Mouse (Mus musculus) bone marrow macrophage, adult 2 months (primary cell): ENCODE data around the gene Ccl24. TPM values are rescaled to one million over a fixed set of nuclear protein-coding genes. Genes with fewer than 3 reads are reported as not detected.

Experiments used
- H3K27ac ChIP-seq: 2 replicates; pipeline ENCODE4 v1.5.1; 2012; ENCODE audit warnings: low read depth, low read length; ENCODE audit not compliant: insufficient read depth
- H3K4me1 ChIP-seq: 2 replicates; pipeline ENCODE4 v1.6.1; 2012; ENCODE audit warnings: low read length; ENCODE audit not compliant: control insufficient read depth, insufficient read depth
- H3K4me3 ChIP-seq: 2 replicates; pipeline ENCODE4 v1.5.1; 2012; ENCODE audit warnings: mild to moderate bottlenecking, low read length, moderate library complexity; ENCODE audit not compliant: insufficient read depth
- CTCF ChIP-seq: IDR thresholded peaks from 2 replicates; pipeline ENCODE4 v1.5.1; 2012; ENCODE audit warnings: low read depth, mild to moderate bottlenecking, low read length, moderate library complexity
- POLR2A ChIP-seq: IDR thresholded peaks from 2 replicates; pipeline ENCODE4 v1.6.1; 2012; ENCODE audit warnings: mild to moderate bottlenecking, low read depth, low read length, borderline replicate concordance
- polyA plus RNA-seq: library from polyadenylated mRNA; stranded (reverse); fragments of >200 nt; gene quantifications from 2 replicates; pipeline ENCODE4 v1.2.4, GENCODE M21; 2012; ENCODE audit not compliant: missing spikeins, insufficient read depth, insufficient read length

Gene Ccl24
- polyA plus RNA-seq, 1 experiment, result 0.71 TPM

DNA sequence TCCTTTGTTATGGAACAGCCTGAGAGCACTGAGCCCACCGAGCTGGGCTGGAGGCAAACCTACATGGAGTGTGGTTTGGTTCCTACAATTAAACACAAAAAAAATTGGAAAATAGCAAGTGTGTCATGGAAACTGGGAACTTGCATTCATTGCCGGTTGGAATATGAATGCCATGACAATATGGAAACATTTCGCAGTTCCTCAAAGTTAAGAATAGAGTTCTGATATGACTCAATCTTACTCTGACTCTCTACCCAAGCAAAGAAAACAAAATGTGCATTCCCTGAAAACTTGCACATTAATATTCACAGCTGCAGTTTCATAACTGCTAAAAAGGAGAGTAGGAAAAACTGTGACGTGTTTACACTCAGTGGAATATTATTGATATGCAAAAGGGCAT is 9.5 kb upstream of the Ccl24 start:
- Histone ChIP-seq H3K4me1 (peaks cover 13% of the 10 kb centered on the region), H3K27ac (peak overlapping the region; percentile 21)
- TF ChIP-seq POLR2A (no peak), CTCF (no peak)

DNA sequence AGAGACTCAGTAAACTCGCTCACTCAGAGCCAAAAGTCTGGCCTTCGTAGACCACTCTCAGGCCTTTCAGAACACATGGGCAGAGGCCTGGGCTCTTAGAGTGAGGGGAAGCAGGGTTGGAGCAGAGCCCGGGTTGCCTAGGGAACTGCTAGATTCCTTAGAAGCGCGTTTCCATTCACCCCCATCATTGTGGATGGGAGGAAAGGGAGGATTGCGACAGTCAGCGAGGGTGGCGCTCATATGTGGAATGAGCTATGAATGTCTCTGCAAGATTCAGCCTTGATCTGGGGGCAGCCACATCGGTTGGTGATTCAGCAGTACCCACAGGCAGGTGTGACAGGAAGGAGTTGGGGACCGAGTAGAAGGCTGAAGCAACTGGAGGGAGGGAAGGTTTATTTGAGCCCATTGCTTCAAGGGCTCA is 6.5 kb upstream of the Ccl24 start:
- Histone ChIP-seq H3K27ac (no peak overlapping the region), H3K4me3 (no peak overlapping the region), H3K4me1 (peaks cover 17% of the 10 kb centered on the region)
- TF ChIP-seq CTCF, result no peak
- no peak for TF ChIP-seq POLR2A

More for the DNA sequence above, 9.5 kb upstream of the Ccl24 start:
- H3K4me3 ChIP-seq, result no peak overlapping the region

DNA sequence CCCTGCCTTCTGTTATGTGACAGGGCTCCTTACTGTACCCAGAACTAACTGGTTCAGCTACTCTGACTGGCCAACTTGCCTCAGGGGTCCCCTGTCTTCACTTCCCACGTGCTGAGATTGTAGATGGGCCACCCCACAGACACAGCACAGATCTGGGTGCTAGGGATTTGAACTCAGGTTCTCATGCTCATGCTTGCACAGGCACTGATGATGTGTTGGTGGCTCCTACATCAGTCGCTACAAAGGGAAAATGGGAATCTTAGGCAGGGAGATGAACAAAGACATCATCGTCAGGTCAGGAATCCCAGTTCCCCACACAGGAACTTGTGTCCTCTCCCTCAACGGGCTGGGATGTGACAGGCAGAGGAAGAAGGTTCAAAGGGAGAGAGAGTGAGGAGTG is 3.2 kb upstream of the Ccl24 start:
- no peak overlapping the region for H3K4me3 ChIP-seq
- no peak for TF ChIP-seq POLR2A
- no peak for TF ChIP-seq CTCF
- peaks cover 18% of the 10 kb centered on the region for H3K4me1 ChIP-seq
- no peak overlapping the region for H3K27ac ChIP-seq

DNA sequence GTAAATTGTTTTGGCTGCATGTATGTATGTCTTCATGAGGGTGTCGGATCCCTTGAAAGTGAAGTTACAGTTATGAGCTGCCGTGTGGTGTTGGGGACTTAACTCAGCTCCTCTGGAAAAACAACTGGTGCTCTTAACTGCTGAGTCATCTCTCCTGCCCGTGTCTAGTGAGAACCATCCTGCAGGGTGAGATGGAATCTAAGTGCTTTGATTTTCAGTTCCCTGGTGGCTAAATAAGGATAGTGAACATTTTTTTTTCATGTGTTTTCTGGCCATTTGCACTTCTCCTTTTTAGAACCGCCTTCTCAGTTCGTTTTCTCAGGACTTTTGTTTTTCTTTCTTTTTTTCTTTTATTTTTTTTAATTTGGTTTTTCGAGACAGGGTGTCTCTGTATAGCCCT is 4.2 kb downstream of the Ccl24 start:
- Histone ChIP-seq H3K4me1 (peaks cover 42% of the 10 kb centered on the region), H3K4me3 (peak overlapping the region; percentile 10; the same call in 1 of the 2 replicates), H3K27ac (peak overlapping the region; percentile 65)
- TF ChIP-seq CTCF, result no peak
- no peak for TF ChIP-seq POLR2A

DNA sequence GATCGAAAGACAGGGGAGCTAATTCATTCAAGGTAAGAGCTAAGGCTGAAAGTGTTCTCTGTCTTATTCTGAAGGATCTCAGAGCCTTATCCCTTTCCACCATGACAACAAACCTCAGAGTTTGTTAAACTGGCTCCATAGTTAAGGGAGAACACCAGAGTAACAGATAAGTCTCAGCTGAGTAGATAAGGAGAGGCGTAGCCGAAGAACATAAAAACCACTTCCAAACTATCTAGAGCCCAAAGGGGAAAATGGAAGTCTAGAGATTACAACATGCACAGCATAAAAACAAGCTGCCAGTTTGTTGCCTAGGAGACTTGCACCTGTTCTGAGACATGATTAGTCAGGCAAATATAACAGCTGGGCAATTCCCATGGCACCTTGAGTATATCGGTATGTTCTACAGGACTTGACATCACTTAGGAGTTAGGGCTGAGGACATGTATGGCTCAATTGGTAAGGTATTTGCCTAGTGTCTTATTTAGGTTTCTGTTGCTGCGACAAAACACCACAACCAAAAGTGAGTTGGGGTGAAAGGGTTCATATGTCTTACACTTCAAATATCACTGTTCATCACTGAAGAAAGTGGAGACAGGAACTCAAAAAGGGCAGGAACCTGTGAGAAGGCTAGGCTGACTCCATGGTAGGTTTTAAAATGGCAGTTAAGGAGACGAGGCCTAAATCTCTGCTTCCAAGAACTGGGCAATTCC is 5.1 kb downstream of the Ccl24 start:
- no peak overlapping the region for H3K4me3 ChIP-seq
- H3K4me1 ChIP-seq, result peaks cover 39% of the 10 kb centered on the region
- H3K27ac ChIP-seq, result peak overlapping the region; percentile 65
- TF ChIP-seq POLR2A, result no peak
- no peak for TF ChIP-seq CTCF

DNA sequence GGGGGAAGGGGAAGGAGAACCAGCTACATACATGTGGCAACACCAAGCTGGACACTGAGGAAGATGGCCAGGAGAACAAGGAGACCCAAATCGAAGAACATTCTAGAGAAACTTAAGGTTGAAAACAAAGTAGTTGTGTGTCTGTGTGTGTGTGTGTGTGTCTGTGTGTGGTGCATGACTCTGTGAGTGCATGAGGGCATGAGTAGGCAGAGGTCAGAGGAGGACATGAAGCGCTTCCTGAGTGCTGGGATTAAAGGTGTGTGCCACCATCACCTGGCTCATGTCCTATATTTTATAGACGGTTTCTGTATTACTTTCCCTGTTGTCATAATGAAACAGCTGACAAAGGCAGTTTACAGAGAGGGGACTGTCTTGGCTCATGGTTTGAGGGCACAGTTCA is 9.4 kb downstream of the Ccl24 start, which contains the start of gene Ccl26:
Ccl26 (minus strand) TSS at position 101 of the 400 bp plus-strand sequence.
- H3K27ac ChIP-seq, result no peak within 1 kb of the TSS
- TF ChIP-seq POLR2A, result no peak
- no peak for TF ChIP-seq CTCF
- no peak within 1 kb of the TSS for H3K4me3 ChIP-seq

DNA sequence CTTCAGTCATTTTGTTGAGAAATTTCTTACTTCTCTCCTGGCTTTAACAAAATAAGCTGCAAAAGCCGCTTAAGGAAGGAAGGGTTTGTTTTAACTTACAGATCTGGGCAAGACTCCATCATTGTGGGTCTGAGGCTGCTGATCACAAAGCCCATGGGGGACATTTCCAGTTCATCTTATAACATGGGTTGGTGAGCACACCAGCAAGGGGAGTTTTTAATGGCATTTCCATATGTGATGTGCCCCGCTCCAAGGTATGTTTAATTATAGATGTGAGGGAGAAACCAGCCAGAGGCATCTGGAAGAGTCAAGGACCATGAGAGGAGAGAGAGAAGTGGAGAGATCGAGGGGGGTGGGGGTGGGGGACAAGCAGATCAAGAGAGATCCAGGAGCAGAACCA is 15.2 kb downstream of the Ccl24 start:
- TF ChIP-seq POLR2A, result no peak
- no peak for TF ChIP-seq CTCF
- no peaks in the 10 kb centered on the region for H3K4me1 ChIP-seq
- H3K27ac ChIP-seq, result no peak overlapping the region
- no peak overlapping the region for H3K4me3 ChIP-seq

More for the DNA sequence above, 9.4 kb downstream of the Ccl24 start, which contains the start of gene Ccl26:
- H3K4me1 ChIP-seq, result peaks cover 8% of the 10 kb centered on the region

DNA sequence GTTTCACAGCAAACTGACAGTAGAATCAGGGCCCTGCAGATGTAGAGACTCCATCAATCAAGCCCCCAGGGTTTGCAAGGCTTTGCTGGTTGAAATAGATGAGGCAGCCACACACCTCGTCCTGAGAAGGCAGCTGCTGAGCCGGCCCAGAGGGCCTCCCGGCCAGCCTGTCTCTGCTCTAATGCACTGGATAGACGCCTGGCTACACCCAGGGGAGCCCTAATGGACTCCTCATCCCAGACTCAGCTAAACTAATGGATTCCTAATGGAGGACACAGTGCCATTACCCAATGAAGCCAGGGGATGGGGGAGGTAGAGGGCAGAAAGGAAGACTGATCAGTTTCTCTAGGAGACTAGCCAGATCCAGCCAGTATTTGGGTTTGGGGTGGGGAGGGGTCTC is 15.8 kb downstream of the Ccl24 start:
- H3K4me1 ChIP-seq, result no peaks in the 10 kb centered on the region
- H3K27ac ChIP-seq, result no peak overlapping the region
- H3K4me3 ChIP-seq, result no peak overlapping the region
- no peak for TF ChIP-seq CTCF
- no peak for TF ChIP-seq POLR2A

DNA sequence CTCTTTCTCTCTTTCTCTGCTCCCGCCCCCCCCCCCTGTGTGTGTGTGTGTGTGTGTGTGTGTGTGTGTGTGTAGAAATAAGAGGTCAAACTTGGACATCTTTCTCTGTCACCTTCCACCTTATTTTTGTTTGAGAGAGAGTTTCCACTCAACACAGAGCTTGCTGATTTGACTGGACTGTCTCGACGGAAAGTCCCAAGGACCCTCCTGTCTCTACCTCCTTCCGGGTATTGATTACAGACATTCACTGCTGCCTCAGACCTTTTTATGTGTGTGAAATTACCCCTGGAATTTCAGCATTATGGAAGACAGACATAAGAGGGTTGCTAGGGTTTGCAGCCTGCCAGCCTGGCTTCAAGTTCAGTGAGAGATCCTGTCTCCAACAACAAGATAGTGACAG is 16.6 kb downstream of the Ccl24 start:
- no peak overlapping the region for H3K4me3 ChIP-seq
- peaks cover 3% of the 10 kb centered on the region for H3K4me1 ChIP-seq
- TF ChIP-seq CTCF, result no peak
- no peak for TF ChIP-seq POLR2A
- H3K27ac ChIP-seq, result no peak overlapping the region

DNA sequence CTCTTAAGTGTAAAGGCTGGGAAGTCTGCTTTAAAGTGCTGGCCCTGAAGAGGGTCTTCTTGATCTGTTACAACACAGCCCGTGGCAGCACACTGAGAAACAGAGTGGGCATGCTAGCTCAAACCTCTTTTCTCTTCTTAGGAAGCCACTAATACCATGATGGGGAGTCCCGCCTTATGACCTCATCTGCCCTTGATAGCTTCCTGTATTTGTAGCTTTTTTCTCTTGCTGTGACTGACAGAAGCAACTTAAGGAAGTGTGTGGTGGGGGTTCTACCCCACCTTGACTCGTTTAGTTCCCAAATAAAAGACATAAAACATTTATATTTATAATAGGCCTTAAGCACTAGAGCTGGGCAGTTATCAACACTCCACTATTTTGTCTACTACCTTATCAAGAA is 21.3 kb downstream of the Ccl24 start:
- Histone ChIP-seq H3K27ac (no peak overlapping the region), H3K4me3 (no peak overlapping the region), H3K4me1 (peaks cover 6% of the 10 kb centered on the region)
- no peak for TF ChIP-seq CTCF
- TF ChIP-seq POLR2A, result no peak

DNA sequence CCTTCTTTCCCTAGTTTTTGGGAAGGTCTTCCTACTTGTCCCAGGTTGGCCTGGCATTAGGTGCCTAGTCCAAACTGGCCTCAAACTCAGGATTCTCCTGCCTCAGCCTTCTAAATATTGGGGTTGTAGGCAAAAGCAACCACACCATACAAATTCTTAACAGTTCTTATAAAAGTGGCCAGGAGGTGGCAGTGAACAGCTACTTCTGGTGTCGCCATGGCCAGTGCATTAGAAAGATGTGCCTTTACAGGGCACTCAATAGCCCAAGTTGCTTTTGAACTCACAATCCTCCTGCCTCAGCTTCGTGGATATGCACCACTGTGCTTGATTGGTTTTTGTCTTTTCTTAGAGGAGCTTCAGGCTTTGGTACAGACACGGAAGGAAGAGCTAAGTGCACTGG is 21.9 kb downstream of the Ccl24 start:
- no peak for TF ChIP-seq POLR2A
- TF ChIP-seq CTCF, result peak; percentile 67
- H3K4me3 ChIP-seq, result no peak overlapping the region

More for the DNA sequence above, 21.9 kb downstream of the Ccl24 start:
- peaks cover 6% of the 10 kb centered on the region for H3K4me1 ChIP-seq
- no peak overlapping the region for H3K27ac ChIP-seq
